Mouse (Mus musculus): ENCODE measurements around the gene Wdr25. TPM values are rescaled to one million over a fixed set of nuclear protein-coding genes. Genes with fewer than 3 reads are reported as not detected.

Wdr25 gene
- total RNA-seq, 1 experiment = 14.9 TPM

GRCm38 (mm10) chr12:108928249-108928648 is 34.8 kb downstream of the Wdr25 start:
- Histone ChIP-seq H3K36me3 (ENCODE audit: control insufficient read depth, insufficient read depth, low read length, poor library complexity, severe bottlenecking) (peaks cover 4% of the 10 kb centered on the region; the same call in 1 of the 2 replicates), H3K27ac (ENCODE audit: insufficient read depth, low read depth, low read length, poor library complexity, severe bottlenecking) (no peak overlapping the region), H3K9me3 (ENCODE audit: control insufficient read depth, insufficient read depth, low read depth, low read length) (no peaks in the 10 kb centered on the region), H3K4me3 (ENCODE audit: insufficient read depth in 1 of 2, low read depth in 1 of 2, low read length in 2 of 2, poor library complexity in 1 of 2, severe bottlenecking in 1 of 2) (no peak overlapping the region), H3K4me1 (ENCODE audit: control insufficient read depth in 2 of 2, insufficient read depth in 2 of 2, low read length in 2 of 2, poor library complexity in 1 of 2) (peaks cover 0 to 10% of the 10 kb centered on the region in 2 experiments; a peak in 2 of 4 replicates), H3K9ac (ENCODE audit: insufficient read depth, low read depth, low read length, poor library complexity, severe bottlenecking) (no peak overlapping the region)
- DNase-seq (ENCODE audit: low read depth, low spot score) = no peak
- TF ChIP-seq ZC3H11A (IDR thresholded peaks at IDR 0.05; ENCODE audit: borderline replicate concordance, low read depth, low read length) (no peak), HCFC1 (IDR thresholded peaks at IDR 0.05; ENCODE audit: borderline replicate concordance, insufficient read depth, low read length) (no peak), ZNF384 (IDR thresholded peaks at IDR 0.05; ENCODE audit: low read depth, low read length) (no peak), CHD2 (IDR thresholded peaks at IDR 0.05; ENCODE audit: low read depth, low read length) (no peak), MAFK (IDR thresholded peaks at IDR 0.05; ENCODE audit: insufficient read depth, low read depth, low read length) (no peak)
- in situ Hi-C loops (cut with MboI; ENCODE audit: low sequenced_read_pairs in 2 of 2, unreplicated experiment in 2 of 2) = no loop called here

- in situ Hi-C loops (cut with MboI; ENCODE audit: low sequenced_read_pairs in 2 of 2, unreplicated experiment in 2 of 2) = no loop called here
- no peaks in the 10 kb centered on the region for H3K9me3 ChIP-seq (ENCODE audit: control insufficient read depth, insufficient read depth, low read depth, low read length)
- H3K4me1 ChIP-seq (ENCODE audit: control insufficient read depth in 2 of 2, insufficient read depth in 2 of 2, low read length in 2 of 2, poor library complexity in 1 of 2) = peaks cover 0 to 10% of the 10 kb centered on the region in 2 experiments; a peak in 2 of 4 replicates
- no peak for TF ChIP-seq HCFC1 (IDR thresholded peaks at IDR 0.05; ENCODE audit: borderline replicate concordance, insufficient read depth, low read length)
- TF ChIP-seq CHD2 (IDR thresholded peaks at IDR 0.05; ENCODE audit: low read depth, low read length) = no peak
- no peak for TF ChIP-seq ZC3H11A (IDR thresholded peaks at IDR 0.05; ENCODE audit: borderline replicate concordance, low read depth, low read length)
- no peak for TF ChIP-seq MAFK (IDR thresholded peaks at IDR 0.05; ENCODE audit: insufficient read depth, low read depth, low read length)
- no peak for TF ChIP-seq ZNF384 (IDR thresholded peaks at IDR 0.05; ENCODE audit: low read depth, low read length)
- no peak for DNase-seq (ENCODE audit: low read depth, low spot score)
- H3K36me3 ChIP-seq (ENCODE audit: control insufficient read depth, insufficient read depth, low read length, poor library complexity, severe bottlenecking) = no peaks in the 10 kb centered on the region
- H3K4me3 ChIP-seq (ENCODE audit: insufficient read depth in 1 of 2, low read depth in 1 of 2, low read length in 2 of 2, poor library complexity in 1 of 2, severe bottlenecking in 1 of 2) = no peak overlapping the region
- no peak overlapping the region for H3K27ac ChIP-seq (ENCODE audit: insufficient read depth, low read depth, low read length, poor library complexity, severe bottlenecking)
- H3K9ac ChIP-seq (ENCODE audit: insufficient read depth, low read depth, low read length, poor library complexity, severe bottlenecking) = no peak overlapping the region
Observed at GRCm38 (mm10) chr12:108929475-108929874, 36.0 kb downstream of the Wdr25 start.

- in situ Hi-C loops (cut with MboI; ENCODE audit: low sequenced_read_pairs in 2 of 2, unreplicated experiment in 2 of 2) = no loop called here
- Histone ChIP-seq H3K9me3 (ENCODE audit: control insufficient read depth, insufficient read depth, low read depth, low read length) (no peaks in the 10 kb centered on the region), H3K9ac (ENCODE audit: insufficient read depth, low read depth, low read length, poor library complexity, severe bottlenecking) (no peak overlapping the region), H3K36me3 (ENCODE audit: control insufficient read depth, insufficient read depth, low read length, poor library complexity, severe bottlenecking) (no peaks in the 10 kb centered on the region), H3K27ac (ENCODE audit: insufficient read depth, low read depth, low read length, poor library complexity, severe bottlenecking) (no peak overlapping the region), H3K4me3 (ENCODE audit: insufficient read depth in 1 of 2, low read depth in 1 of 2, low read length in 2 of 2, poor library complexity in 1 of 2, severe bottlenecking in 1 of 2) (no peak overlapping the region), H3K4me1 (ENCODE audit: control insufficient read depth in 2 of 2, insufficient read depth in 2 of 2, low read length in 2 of 2, poor library complexity in 1 of 2) (0 out of 4 replicates have a peak, but pooled peaks cover 0 to 4% of the 10 kb centered on the region in 2 experiments)
- TF ChIP-seq ZNF384 (IDR thresholded peaks at IDR 0.05; ENCODE audit: low read depth, low read length) (no peak), ZC3H11A (IDR thresholded peaks at IDR 0.05; ENCODE audit: borderline replicate concordance, low read depth, low read length) (no peak)
- DNase-seq (ENCODE audit: low read depth, low spot score) = no peak
Observed at GRCm38 (mm10) chr12:108931341-108932053, 38.1 kb downstream of the Wdr25 start.

GRCm38 (mm10) chr12:108932113-108932512 is 38.7 kb downstream of the Wdr25 start:
- in situ Hi-C loops (cut with MboI; ENCODE audit: low sequenced_read_pairs in 2 of 2, unreplicated experiment in 2 of 2) = no loop called here
- no peaks in the 10 kb centered on the region for H3K36me3 ChIP-seq (ENCODE audit: control insufficient read depth, insufficient read depth, low read length, poor library complexity, severe bottlenecking)
- H3K4me3 ChIP-seq (ENCODE audit: insufficient read depth in 1 of 2, low read depth in 1 of 2, low read length in 2 of 2, poor library complexity in 1 of 2, severe bottlenecking in 1 of 2) = no peak overlapping the region
- no peak overlapping the region for H3K27ac ChIP-seq (ENCODE audit: insufficient read depth, low read depth, low read length, poor library complexity, severe bottlenecking)
- no peak for DNase-seq (ENCODE audit: low read depth, low spot score)
- H3K9me3 ChIP-seq (ENCODE audit: control insufficient read depth, insufficient read depth, low read depth, low read length) = no peaks in the 10 kb centered on the region
- H3K4me1 ChIP-seq (ENCODE audit: control insufficient read depth in 2 of 2, insufficient read depth in 2 of 2, low read length in 2 of 2, poor library complexity in 1 of 2) = 0 out of 4 replicates have a peak, but pooled peaks cover 0 to 4% of the 10 kb centered on the region in 2 experiments
- TF ChIP-seq HCFC1 (IDR thresholded peaks at IDR 0.05; ENCODE audit: borderline replicate concordance, insufficient read depth, low read length) = no peak
- TF ChIP-seq ZNF384 (IDR thresholded peaks at IDR 0.05; ENCODE audit: low read depth, low read length) = no peak
- no peak for TF ChIP-seq MAFK (IDR thresholded peaks at IDR 0.05; ENCODE audit: insufficient read depth, low read depth, low read length)
- no peak for TF ChIP-seq CHD2 (IDR thresholded peaks at IDR 0.05; ENCODE audit: low read depth, low read length)
- no peak for TF ChIP-seq ZC3H11A (IDR thresholded peaks at IDR 0.05; ENCODE audit: borderline replicate concordance, low read depth, low read length)
- H3K9ac ChIP-seq (ENCODE audit: insufficient read depth, low read depth, low read length, poor library complexity, severe bottlenecking) = no peak overlapping the region
